Mouse (Mus musculus) lung, postnatal 14 days (tissue): ENCODE measurements around the gene Isx.

ENCODE experiments used
- DNase-seq: peaks from one replicate; pipeline ENCODE4 v3.0.0; 2021

Gene Isx

DNA sequence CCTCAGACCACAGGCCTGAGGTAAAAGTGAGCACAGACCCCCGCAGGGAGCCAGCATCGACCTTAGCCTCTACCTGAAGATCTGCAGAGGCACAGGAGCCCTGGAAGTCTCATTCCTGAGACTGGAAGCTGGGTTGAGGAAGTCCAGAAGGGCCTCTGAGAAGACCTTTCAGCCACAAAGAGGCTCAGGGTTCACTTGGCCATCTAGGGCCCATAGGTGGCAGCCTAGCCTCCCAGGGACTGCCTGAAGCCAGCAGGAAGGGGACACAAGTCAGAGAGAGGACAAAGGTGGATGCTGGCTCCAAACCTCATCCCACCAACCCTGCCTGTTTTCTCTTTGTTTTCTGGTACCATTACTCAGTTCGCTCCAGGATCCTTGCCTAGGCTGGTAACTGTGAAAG is at the start of gene Isx:
Isx (plus strand) TSS at position 234 of the 400 bp plus-strand sequence.
- DNase-seq = no peak

DNA sequence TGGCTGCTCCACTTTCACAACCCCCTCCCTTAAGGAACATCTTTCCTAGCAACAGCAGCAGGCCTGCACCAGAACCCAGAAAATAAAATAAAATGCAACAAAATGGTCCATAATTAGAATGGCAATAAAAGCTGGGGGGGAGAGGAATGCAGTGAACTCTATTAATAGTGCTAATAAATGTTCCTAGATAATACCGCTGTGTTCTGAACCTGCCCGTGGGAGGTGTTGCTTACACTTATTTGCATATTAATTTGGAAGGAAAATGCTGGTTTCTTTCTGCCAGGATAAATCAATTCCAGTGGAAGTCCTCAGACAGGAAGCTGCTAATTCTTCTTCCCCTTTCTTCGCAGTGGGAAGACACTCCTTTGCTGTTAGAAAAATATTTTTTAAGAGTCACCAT is 45.3 kb upstream of the Isx start:
- DNase-seq = no peak

DNA sequence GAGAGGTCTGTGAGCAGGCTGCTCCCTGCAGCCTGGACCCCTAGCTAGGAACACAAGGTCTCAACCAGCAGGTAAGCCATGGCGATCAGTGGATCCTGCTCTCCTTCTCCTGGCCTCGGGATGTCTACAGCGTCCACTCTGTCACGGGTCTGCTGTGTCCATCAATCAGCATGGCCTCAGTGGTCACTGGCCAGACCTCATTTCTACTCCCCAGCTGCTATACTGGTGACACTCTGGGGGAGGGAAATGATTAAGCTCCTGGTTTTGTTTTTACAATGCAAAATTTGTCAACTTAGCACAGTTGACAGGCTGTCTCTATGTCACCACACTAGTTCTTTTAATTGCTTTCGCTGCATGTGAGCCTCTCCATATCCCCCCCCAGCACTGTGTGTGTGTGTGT is 41.7 kb upstream of the Isx start:
- no peak for DNase-seq

DNA sequence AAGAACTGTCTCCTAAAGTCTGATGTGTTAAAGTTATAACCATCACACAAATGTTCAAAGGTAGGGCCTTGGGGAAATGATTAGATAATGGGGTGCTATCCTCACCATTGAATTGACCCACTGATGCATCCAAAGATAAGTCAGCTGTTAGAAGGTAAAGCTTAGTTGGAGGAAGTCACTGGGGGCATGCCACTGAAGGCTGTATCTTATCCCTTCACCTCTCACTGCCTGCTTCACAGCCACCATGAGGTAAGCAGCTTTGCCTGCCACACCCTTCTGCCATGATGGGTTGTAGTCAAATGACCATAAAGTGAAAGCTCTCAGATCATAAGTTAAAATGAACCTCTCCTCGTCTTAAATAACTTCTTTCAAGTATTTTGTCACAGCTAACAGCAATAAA is 38.7 kb upstream of the Isx start:
- no peak for DNase-seq

DNA sequence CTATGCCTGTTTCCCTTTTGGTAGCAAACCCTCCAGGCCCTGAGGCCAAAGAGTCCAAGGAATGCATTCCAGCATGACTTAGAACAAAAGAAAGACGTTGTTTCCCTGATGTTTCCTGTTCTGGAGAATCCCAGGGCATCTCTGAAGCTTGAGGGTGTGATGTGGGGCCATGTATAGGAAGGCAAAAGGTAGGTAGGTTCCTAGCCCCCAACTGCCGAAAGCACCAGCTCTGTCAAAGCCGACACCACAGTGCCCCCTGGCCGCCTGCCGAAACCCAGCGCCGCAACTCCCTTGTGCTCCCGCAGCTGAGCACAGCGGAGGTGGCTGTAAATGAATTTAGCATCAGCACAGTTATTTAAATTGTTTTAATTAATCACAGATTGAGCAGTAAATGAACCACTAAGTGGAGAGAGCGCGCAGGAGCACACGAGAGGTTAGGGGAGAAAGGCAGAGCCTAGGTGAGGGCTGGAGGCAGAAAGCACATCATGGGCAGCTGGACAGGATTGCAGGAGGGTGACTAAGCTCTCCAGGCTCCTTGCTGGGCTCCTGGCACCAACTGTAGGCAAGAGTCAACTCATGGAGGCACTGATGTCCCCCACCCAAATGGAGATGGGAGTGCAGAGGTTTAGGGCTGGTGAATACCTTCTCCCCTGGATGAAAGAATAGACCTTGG is 25.5 kb upstream of the Isx start:
- no peak for DNase-seq

DNA sequence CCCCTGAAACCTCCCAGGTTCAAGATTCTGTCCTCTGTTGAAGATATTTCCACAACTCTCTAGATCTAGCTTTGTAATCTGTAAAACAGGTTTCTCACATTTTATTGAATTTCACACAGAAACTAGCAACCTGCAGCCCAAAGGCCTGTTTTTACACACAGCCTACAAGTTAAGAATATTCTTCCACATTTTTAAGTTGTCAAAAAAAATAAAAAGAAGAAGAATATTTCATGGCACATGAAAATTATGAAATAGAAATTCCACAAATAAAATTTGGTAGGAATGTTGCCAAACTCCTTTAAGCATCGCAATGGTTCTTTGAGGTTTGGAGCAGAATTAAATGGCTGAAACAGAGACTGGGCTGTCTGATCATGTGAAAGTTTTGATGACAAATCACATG is 24.3 kb upstream of the Isx start:
- DNase-seq = no peak

DNA sequence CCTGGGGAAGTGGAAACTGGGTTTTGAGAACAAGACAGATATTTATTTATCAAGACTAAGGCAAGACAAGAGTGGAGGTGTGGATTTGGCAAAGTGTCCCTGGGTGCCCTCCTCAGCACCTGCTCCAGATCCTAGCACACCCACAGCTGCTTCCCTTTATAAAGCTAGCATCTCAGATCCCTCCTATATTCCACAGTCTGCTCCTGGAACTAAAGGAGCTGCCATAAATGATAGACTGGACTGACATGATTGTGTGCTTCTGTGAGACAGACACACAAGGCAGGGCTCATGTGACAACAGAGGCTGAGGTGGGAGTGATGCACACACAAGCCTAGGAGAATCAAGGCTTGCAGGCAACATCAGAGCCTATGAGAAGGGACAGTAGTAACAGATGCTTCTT is 22.0 kb upstream of the Isx start:
- DNase-seq = no peak

DNA sequence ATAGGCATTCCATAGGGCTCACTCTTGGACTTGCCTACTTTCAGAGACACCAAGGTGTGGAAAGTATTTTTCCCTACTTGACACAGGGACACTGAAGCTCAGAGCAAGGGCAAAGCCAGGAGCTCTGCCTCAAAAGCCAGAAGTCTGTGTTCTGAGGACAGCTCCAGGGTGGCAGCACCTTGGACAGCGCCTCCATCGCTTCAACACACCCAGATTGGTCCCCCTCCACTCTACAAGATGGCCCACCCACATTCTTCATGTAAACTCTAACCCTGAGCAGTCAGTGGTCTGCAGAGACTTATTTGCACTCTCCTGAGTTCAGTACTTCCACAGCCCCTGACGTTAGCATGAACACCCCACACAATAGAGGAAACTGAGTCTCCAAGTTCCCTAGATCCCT is 21.1 kb upstream of the Isx start:
- no peak for DNase-seq

DNA sequence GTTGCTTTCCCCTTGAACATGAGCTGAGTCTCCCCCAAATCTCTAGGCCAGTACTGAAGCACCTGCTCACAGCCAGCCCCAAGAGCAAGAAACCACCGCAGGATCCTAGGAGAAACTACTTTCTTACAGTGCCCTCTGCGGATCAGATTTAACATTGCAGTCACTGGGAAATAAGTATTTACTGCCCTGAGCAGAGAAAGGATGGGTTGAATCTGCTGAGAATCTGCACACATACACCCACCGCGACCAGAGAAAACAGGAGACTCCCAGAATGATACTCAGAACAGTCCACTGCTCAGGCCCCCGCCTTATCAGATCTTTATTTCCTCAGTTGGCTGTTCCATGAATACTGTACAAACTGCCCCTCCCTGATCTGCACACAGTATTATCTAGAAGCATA is 19.5 kb upstream of the Isx start:
- DNase-seq = peak; percentile 6

DNA sequence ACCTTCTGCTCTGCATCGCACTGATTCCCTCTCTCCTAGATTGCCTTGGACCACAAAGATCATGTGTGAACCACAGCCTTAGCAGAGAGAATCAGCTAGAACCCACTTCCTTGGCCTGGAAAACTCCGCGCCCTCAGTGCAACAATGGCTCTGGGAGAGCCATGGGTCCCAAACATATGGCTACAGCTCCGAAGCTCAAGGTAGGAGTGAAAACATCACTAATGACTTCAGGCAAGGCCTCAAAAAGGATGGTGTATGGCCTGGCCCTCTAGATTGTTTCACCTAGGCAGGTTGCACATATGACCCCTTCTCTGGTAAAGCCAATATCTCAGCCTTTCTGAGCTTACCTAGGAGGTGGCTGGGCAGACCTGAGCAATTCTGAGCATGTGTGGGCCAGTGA is 18.2 kb upstream of the Isx start:
- DNase-seq = no peak

DNA sequence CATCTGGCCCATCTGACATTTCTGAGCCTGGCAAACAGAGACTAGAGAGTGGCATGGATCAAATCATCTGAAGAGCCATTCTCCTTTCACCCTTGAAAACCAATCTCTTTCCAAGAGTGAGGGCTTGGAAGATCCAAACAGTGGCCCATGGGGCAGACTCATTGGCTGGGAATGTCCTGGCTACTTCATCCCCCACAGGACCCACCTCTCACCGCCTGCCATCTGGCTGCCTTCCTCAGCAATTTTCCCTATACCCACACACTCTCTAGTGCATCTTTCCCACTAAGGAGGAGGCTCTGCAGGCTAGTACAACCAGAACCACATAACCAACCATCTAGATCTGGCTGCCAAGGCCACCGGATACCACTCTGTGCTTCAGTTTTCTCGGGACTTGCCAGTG is 17.6 kb upstream of the Isx start:
- DNase-seq = no peak

DNA sequence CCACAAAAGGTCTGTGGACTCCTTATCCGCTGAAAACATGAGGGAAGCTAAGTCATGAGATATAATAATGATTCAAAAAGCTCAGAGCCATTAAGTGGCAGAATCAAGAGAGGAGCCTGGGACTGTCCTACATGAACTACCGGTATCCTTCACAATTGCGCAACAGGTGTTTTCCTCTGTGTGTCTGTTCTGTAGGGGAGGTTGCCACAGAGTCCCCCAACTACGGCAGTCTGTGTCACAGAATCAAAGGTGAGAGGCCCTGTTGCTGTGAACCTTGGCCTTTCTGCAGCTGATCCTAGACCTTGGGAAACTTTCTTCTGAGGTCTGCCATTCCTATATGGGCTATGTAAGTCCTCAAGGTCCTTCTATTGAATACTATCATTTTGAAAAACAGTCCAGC is 13.7 kb upstream of the Isx start:
- no peak for DNase-seq

DNA sequence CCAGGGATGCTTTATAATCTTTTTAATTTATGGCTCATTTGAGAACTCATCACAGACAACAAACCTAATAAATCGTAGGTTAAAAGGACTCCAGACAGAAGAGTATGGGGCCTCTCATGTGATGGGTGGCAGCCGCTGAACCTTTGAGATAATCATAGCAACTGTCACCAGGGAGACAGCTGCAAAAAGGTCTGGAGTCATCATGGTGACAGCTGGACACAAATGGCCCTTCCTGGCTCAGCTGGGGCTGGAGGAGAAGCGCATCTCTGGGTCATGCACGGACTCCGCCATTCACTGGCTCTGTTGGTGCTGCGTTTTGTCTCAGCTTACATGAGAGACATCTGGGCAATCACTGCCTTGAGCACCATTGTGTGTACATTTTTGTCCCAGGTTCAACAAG is 12.5 kb upstream of the Isx start:
- DNase-seq = no peak

DNA sequence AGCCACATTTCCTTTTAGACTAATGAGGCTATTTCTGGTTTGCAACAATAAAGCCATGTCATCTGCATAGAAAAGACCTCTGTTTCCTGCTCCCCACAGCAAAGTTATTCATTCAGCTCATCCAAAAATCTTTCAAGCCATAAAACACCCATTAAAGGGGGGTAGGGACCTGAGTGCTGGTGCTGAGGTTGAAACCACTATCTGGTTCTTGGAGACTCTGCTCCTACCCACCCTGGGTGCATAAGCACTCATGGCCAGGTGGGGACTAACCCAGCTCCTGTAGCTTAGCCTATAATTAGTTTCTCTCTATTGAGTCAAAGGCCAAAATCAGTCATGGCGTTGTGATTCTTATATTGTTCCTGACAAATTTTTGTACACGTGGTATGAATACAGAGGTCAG is 10.4 kb upstream of the Isx start:
- DNase-seq = no peak

DNA sequence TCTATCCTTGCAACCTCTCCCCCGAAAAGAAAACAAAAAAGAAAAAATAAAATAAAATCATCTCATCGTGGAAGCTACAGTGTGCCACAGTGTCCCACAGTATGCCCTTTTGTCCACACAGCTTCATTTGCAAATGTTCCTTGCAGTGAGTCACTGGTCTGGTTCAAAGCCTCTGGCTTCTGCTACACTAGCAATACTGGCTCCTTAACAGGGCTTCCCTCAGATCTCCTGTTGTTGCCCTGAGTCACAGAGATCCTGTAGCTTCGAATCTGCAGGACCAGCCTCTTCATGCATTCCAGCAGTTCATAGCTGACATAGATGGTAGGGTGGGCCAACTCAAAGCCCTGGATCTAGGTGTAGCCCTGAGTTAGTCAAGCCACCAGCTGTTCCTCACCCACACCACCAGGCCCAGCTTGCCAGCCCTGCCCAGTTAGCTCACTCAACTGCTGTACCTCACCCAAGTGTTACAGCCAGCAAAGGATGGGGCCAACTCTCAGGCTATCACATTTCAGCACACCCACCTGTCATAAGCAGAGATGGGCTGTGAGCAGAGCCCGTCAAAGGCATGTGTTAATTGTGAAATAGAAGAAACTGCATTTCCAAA is 2.5 kb upstream of the Isx start:
- DNase-seq = no peak

DNA sequence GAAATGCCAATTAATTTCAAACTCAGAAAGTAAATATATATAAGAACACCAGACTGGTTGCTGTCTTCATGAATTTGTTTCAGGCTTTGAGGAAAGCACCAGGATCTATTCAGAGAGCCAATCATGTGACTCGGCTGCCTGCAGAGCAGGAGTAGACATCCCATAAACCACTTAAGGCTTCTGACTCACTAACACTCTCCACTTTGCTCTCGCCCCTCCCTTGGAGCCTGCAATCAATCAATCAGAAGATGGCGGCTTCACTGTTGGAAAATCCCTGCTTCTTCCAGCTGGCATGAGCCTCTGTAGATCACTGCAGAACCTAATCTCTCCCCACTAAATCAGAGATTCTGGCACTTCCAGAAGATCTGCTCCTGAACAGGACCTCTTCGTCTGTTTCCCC is 1.3 kb upstream of the Isx start:
- no peak for DNase-seq

DNA sequence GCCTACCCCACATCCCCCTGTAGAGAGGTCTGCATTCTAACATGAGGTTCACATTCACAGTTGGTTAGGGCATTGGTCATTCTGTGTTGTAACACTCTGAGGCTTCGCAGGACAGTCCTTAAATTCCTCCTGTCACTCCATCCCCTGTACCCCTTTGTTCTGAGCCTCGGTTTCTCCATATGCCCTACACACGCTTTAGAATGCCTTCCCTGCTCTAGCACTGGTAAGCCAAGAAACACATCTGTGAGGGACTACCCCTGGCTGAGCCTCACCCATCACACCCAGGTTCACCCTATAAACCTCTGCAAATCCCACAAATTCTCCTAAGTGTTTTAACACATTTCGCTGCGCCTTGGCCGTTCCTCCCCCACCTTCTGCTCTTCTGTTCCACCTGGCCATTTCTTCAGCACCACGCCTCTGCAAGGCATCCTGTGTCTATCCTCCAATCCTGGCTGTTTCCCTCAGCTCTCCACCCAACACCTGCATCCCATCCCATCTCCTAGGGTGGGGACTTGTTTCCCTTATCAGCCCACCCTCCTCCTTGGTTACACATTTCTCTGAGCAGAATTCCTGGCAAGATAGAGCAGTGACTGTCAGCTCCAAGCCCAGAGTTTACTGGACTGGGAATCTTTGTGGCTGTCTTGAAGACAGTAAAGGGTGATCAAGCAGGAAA is 686 bp upstream of the Isx start:
- no peak for DNase-seq

DNA sequence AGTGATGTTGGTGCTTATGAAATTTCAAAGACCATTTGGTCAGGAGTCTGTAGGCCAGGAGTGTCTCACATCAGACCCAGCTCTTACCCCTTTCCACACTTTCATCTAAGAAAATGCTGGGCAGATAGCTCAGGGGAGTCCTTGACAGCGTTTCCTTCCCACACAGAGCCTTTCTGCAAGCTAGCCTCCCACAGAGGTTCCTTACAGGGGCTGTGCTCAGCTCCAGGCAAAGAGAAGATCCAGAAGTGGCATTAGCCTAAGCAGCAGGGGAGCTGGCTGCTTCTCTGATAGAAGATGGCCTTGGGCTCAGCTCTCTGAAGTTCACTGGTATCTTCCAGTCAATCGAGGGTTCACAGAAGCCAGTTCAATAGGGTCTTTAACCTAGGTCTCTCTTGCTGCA is 1.6 kb downstream of the Isx start:
- no peak for DNase-seq

DNA sequence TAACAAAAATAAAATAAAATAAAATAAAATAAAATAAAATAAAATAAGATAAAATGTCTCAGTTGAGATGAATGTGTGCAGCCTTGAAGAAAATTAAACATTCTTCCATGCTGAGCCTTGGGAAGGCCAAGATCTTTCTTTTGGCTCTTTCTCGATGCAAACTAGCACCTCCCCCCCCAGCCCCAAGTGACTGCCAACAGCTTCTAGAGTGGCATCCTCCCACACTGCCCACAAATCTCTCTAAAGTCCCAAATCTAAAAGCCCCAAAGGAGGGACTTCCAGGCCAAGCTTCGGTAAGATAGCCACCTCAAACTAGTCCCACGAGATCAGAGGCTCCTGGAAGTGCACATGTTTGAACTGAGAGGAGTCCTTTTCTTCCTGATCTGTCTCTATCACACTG is 5.7 kb downstream of the Isx start:
- no peak for DNase-seq

DNA sequence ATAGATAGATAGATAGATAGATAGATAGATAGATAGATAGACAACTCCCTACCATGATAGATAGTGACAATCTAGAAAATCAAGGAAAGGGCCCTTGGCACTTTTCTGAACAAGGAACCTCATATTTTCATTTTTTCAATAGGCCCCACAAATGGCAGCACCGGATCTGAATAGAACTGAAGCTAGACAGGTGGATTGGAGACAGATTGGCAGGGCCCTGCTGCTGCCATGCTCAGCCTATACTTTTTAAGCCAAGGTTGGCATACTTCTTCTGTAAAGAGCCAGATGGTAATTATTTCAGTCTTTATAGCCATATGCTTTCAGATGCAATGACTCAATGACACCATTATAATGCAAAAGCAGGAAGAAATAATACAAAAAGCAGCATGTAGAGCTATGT is 15.8 kb downstream of the Isx start:
- DNase-seq = no peak

DNA sequence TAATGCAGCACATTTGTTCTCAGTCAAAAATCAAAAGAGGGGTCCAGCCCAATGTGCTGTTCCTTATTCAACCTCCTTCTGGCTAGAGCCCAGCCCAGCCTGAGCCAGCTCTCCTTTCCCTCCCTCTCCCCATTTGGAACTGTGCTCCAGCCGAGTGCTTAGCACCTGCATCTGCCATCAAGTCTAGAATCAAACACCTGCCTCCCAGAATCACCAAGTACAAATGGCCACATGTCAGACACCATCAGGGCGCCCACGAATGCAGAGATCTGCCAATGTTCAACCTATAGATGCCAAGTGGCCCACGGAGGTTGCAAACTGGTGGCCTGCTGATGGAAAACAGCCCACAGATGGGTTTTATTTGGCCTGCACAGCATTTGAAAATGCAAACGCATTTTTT is 18.1 kb downstream of the Isx start:
- no peak for DNase-seq

DNA sequence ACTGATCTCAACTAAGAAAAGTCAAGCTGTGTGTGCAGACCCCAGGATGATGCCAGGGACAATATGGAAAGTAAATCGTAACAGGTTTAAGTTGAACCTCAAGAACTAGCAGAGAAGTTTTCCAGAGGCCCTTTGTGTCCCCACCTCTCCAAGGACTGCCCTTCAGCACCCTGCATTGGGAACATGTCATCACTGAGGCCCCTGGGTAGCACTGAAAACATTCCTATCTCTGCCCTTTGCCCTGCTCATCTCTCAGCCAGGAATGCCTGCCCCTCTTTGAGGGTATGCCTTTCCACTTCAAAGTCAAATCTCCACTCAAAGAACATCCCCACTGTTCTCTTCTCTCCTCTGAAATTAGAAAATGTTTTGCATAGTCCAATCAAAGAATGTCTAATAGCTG is 23.3 kb downstream of the Isx start:
- no peak for DNase-seq

DNA sequence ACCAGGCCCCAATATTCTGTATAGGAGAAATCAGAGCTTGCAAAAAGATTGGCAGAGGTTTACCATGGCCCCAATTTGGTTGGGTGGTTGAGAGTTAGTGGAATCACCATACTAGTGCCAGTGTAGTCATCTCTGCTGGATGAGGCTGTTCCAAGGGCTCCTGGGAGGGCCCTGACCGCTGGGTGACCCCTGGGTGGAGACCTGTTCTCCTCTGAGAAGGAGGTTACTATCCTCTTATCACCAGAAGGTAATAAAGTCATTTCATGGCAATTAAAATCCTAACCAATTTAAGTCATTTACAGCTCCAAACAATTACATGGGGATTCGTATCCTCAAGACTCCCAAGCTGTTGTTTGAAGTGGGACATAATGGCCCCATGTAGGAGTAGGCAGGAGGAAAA is 24.3 kb downstream of the Isx start:
- no peak for DNase-seq

DNA sequence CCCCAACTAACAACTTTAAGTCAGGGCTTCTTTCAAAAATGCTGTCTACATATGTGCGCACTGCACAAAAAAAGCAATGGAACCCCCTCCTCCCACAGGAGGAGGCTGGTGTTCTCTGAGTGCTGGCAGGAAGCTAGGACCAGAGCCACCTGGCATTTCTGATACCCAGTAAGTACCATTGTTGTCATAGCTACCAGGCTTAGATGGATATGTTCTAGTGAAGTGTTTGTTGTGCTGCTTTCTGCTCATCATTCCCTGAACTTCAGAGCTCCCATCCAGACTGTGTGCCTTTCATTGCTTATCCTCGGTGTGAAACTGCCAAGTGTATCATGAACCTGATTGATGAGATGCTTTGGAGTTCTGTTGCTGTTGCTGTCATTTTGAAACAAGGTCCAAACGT is 26.8 kb downstream of the Isx start:
- DNase-seq = no peak

DNA sequence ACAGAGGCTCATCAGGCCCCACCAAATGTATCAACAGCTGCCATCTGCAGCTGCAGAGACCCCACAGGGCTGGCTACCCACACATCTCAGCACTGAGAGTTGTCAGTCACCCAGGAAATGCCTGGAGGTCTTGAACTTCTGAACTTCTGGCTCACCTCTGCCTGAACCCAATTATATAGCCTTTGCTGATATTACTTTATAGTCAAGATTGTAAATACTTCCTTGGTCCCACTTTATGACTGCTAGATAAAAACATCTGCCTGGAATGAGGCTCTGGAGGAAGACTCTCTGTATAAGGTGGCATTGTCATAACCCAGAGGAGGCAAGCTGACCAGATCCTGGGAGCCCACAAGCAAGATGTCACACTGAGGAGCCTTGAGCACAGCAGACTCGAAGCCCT is 28.8 kb downstream of the Isx start:
- no peak for DNase-seq
